12 mouse cellular contexts compared by ENCODE assay signal in the genomic region with DNA sequence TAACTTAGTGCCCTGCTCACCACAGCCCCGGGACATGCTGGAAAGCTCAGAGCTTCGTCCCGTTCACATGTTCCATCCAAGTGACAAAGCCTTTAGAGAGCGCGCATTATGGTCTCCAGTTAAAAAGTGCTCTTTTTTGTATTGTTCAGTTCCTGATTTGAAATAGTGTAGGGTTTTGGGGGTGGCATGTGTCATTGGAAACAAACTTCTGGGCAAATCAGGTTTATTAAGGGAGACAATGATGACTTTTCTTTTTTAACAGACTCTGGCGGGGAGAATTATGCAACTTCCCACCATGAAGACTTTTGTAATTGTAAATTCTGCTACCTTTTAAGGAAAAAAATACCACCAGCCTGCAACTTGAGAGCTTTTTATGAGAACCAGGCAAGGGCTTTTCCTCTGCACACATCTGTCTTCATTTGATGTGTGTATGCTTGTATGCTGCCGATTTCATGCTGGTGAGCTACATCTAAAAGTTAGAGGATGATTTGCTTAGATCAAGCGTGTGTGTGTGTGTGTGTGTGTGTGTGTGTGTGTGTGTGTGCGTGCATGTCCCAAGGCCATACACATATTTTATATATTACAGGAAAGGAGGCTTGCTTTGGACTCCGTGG.
"Had no signal": no experiment of that assay in that cellular context is flagged by ENCODE, and none has a peak within 500 bp of the region (broad histone marks: within the 10 kb centered on the region; RNA-seq: fewer than 3 reads in every experiment).

No protein-coding gene starts in this region.

- H3K4me2 ChIP-seq: liver, embryonic 11.5 days; liver, embryonic 15.5 days; lung, embryonic 14.5 days; midbrain, embryonic 12.5 days had no signal

- H3K27me3 ChIP-seq: liver, embryonic 15.5 days; megakaryocyte, embryonic 14.5 days; midbrain, embryonic 12.5 days had no signal

- H3K9me3 ChIP-seq: liver, embryonic 15.5 days; midbrain, embryonic 12.5 days had no signal

- H3K4me3 ChIP-seq: liver, embryonic 15.5 days; megakaryocyte, embryonic 14.5 days; midbrain, embryonic 12.5 days had no signal

- ATAC-seq: midbrain, embryonic 16.5 days had no signal

- H3K36me3 ChIP-seq: liver, embryonic 15.5 days; midbrain, embryonic 12.5 days had no signal

- H3K27ac ChIP-seq: liver, embryonic 15.5 days; midbrain, embryonic 12.5 days had no signal

- DNase-seq: kidney, adult 18-20 months; kidney, postnatal 10 days; lung, embryonic 14.5 days; lung, postnatal 10 days; lung, postnatal 4 days; right cerebral cortex, postnatal 14 days; thymus, postnatal 36 days had no signal

- H3K4me1 ChIP-seq: liver, embryonic 15.5 days; megakaryocyte, embryonic 14.5 days; midbrain, embryonic 12.5 days had no signal

- H3K9ac ChIP-seq: liver, embryonic 15.5 days; lung, embryonic 14.5 days; midbrain, embryonic 12.5 days had no signal
